Mouse (Mus musculus) heart, embryonic 14.5 days (tissue): ENCODE results near the gene Iqschfp. TPM values are rescaled to one million over a fixed set of nuclear protein-coding genes. Genes with fewer than 3 reads are reported as not detected.

Experiments
- ATAC-seq: fragments of 200-750 bp; cut with Nextera tagmentation; 2 replicates; pipeline ENCODE4 v1.8.0; 2017; ENCODE audit warnings: low read depth, moderate TSS enrichment; ENCODE audit not compliant: insufficient number of reproducible peaks, insufficient read depth, low FRiP score
- H3K27ac ChIP-seq, 2 experiments: fragments of 200-500 bp in 1 of 2; fragments of 300-500 bp in 1 of 2; sonication (generic) in 1 of 2; replicated peaks in 1 of 2; 2 replicates each; pipeline ENCODE4 v1.5.1; 2012 to 2014; ENCODE audit warnings: low read depth in 2 of 2, low read length in 2 of 2, control low read depth in 1 of 2, mild to moderate bottlenecking in 1 of 2, mixed read lengths in 1 of 2; ENCODE audit not compliant: control insufficient read depth in 1 of 2, insufficient read depth in 1 of 2
- H3K27me3 ChIP-seq: fragments of 300-500 bp; sonication (generic); 2 replicates; pipeline ENCODE4 v1.6.1; 2014; ENCODE audit warnings: mild to moderate bottlenecking, low read length, control low read depth; ENCODE audit not compliant: control insufficient read depth, insufficient read depth
- H3K36me3 ChIP-seq: fragments of 300-500 bp; sonication (generic); 2 replicates; pipeline ENCODE4 v1.6.1; 2014; ENCODE audit warnings: mild to moderate bottlenecking, control low read depth, low read length, mixed read lengths; ENCODE audit not compliant: control insufficient read depth, insufficient read depth
- H3K4me1 ChIP-seq, 2 experiments: fragments of 200-500 bp in 1 of 2; fragments of 300-500 bp in 1 of 2; sonication (generic) in 1 of 2; 2 replicates each; pipeline ENCODE4 v1.6.1; 2012 to 2014; ENCODE audit warnings: low read length in 2 of 2, control low read depth in 1 of 2, mixed read lengths in 1 of 2; ENCODE audit not compliant: control insufficient read depth in 2 of 2, insufficient read depth in 2 of 2
- H3K4me2 ChIP-seq: fragments of 300-500 bp; sonication (generic); 2 replicates; pipeline ENCODE4 v1.6.1; 2014; ENCODE audit warnings: mild to moderate bottlenecking, low read length
- H3K4me3 ChIP-seq, 2 experiments: fragments of 200-500 bp in 1 of 2; fragments of 300-500 bp in 1 of 2; sonication (generic) in 1 of 2; 2 replicates each; pipeline ENCODE4 v1.5.1; 2012 to 2014; ENCODE audit warnings: low read length in 2 of 2, mild to moderate bottlenecking in 2 of 2, control low read depth in 1 of 2, low read depth in 1 of 2, moderate library complexity in 1 of 2; ENCODE audit not compliant: control insufficient read depth in 1 of 2, insufficient read depth in 1 of 2
- H3K9ac ChIP-seq: fragments of 300-500 bp; sonication (generic); 2 replicates; pipeline ENCODE4 v1.6.1; 2014; ENCODE audit warnings: mild to moderate bottlenecking, low read length
- H3K9me3 ChIP-seq: fragments of 300-500 bp; sonication (generic); 2 replicates; pipeline ENCODE4 v1.6.1; 2016; ENCODE audit warnings: low read length, control low read depth; ENCODE audit not compliant: control insufficient read depth
- WGBS: fragments of 180-500 bp; shearing (Covaris S2); extraction: QIAGEN DNeasy Blood & Tissue Kit; methylation state at CpG from one replicate; pipeline ENCODE4 v1.1.7; 2014; 5-methylcytosine and 5-hydroxymethylcytosine counted together
- polyA plus RNA-seq: library from polyadenylated mRNA; unstranded; fragments of >200 nt; fragmentation: Nextera tagmentation; extraction: Ambion mirVana; gene quantifications from 2 replicates; pipeline ENCODE4 v1.2.1, GENCODE M21; 2014

Gene Iqschfp
- polyA plus RNA-seq, result not detected in 2 replicates

GRCm38 (mm10) chr3:67892026-67892705 is at the start of gene Iqschfp, which contains the start of gene Iqcj:
Iqschfp (plus strand) TSS chr3:67892232.
Iqcj (plus strand) TSS chr3:67892220.
- no peak within 1 kb of the TSS for H3K27ac ChIP-seq
- H3K27me3 ChIP-seq, result no peaks in the 10 kb centered on the region
- no peak for ATAC-seq
- H3K9ac ChIP-seq, result no peak within 1 kb of the TSS
- no peak within 1 kb of the TSS for H3K4me2 ChIP-seq
- no peak within 1 kb of the TSS for H3K4me3 ChIP-seq
- H3K4me1 ChIP-seq, result no peaks in the 10 kb centered on the region
- no peaks in the 10 kb centered on the region for H3K36me3 ChIP-seq
- H3K9me3 ChIP-seq, result no peaks in the 10 kb centered on the region
- 70% methylated on average over 15 of the region's 15 CpGs for WGBS

GRCm38 (mm10) chr3:67852397-67852796 is 39.6 kb upstream of the Iqschfp start:
- Histone ChIP-seq H3K4me3 (no peak overlapping the region), H3K27ac (no peak overlapping the region), H3K9me3 (no peaks in the 10 kb centered on the region), H3K4me1 (no peaks in the 10 kb centered on the region), H3K36me3 (no peaks in the 10 kb centered on the region), H3K27me3 (no peaks in the 10 kb centered on the region), H3K9ac (no peak overlapping the region), H3K4me2 (no peak overlapping the region)
- no peak for ATAC-seq
- 81% methylated on average over 5 of the region's 5 CpGs for WGBS

GRCm38 (mm10) chr3:67861524-67861923 is 30.5 kb upstream of the Iqschfp start:
- no peak for ATAC-seq

DNA sequence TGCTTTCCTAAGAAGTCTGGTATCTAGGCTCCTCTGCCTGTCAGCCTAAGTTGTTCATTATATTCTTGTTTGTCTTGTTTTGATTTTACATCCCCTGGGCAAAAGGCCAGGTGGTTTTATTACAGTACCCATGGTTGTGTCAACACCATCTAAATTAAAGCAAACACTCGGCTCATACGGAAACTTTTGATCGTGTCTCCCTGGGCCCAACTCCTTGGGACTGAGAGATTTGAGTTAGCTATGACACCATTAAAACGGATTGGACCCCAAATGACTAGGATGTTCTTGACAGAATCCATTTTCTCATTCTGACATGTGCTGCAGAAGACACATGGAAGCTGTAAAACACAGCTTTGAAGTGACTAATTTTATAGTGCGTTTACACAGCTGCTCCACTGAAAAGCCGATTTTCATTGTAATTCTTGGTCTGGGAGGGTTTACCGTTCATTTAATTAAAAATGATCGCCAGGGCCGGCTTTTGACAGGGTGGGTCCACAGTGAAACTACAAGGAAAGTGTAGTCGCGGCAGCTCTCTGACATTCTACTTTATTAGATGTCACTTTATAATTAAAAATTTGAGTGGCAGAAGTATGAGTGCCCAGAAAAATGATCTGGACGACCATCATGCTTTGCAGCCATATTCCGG is 24.5 kb upstream of the Iqschfp start:
- H3K27ac ChIP-seq, result no peak overlapping the region
- no peak overlapping the region for H3K4me2 ChIP-seq
- no peaks in the 10 kb centered on the region for H3K36me3 ChIP-seq
- no peak for ATAC-seq
- 76% methylated on average over 13 of the region's 13 CpGs for WGBS
- H3K4me3 ChIP-seq, result no peak overlapping the region
- no peaks in the 10 kb centered on the region for H3K27me3 ChIP-seq
- no peaks in the 10 kb centered on the region for H3K9me3 ChIP-seq
- no peaks in the 10 kb centered on the region for H3K4me1 ChIP-seq
- H3K9ac ChIP-seq, result no peak overlapping the region

More at GRCm38 (mm10) chr3:67861524-67861923, 30.5 kb upstream of the Iqschfp start:
- no peaks in the 10 kb centered on the region for H3K27me3 ChIP-seq
- H3K9ac ChIP-seq, result no peak overlapping the region
- no peaks in the 10 kb centered on the region for H3K36me3 ChIP-seq
- H3K27ac ChIP-seq, result no peak overlapping the region
- 77% methylated on average over 3 of the region's 3 CpGs for WGBS
- H3K4me1 ChIP-seq, result no peaks in the 10 kb centered on the region
- no peak overlapping the region for H3K4me3 ChIP-seq
- no peak overlapping the region for H3K4me2 ChIP-seq
- H3K9me3 ChIP-seq, result no peaks in the 10 kb centered on the region

DNA sequence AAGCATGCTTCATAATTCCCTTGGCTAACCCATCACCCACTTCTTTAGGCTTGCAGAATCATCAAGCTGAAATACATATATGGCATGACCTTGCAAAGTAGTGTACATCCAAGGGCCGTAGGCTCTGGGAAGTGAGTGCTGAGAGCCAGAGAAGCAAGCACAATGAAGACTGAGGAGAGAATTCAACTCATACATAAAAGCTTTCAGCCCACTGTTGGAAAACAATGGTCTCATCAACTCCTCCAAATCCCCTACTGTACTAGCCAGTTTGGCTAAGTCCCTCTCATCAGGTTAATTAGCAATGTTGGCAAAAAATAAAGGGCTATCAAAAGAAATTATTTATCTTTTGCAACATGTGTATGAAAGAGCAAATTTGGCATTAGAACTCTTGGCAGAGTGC is 22.6 kb upstream of the Iqschfp start:
- Histone ChIP-seq H3K4me2 (no peak overlapping the region), H3K4me1 (no peaks in the 10 kb centered on the region), H3K27ac (no peak overlapping the region), H3K27me3 (no peaks in the 10 kb centered on the region), H3K4me3 (no peak overlapping the region), H3K9ac (no peak overlapping the region), H3K36me3 (no peaks in the 10 kb centered on the region), H3K9me3 (no peaks in the 10 kb centered on the region)
- 65% methylated on average over 1 of the region's 1 CpGs for WGBS
- no peak for ATAC-seq

GRCm38 (mm10) chr3:67877253-67877652 is 14.8 kb upstream of the Iqschfp start:
- 63% methylated on average over 4 of the region's 4 CpGs for WGBS
- Histone ChIP-seq H3K9ac (no peak overlapping the region), H3K27ac (no peak overlapping the region), H3K9me3 (no peaks in the 10 kb centered on the region), H3K36me3 (no peaks in the 10 kb centered on the region), H3K4me2 (no peak overlapping the region), H3K4me1 (no peaks in the 10 kb centered on the region), H3K4me3 (no peak overlapping the region), H3K27me3 (no peaks in the 10 kb centered on the region)
- ATAC-seq, result no peak

- WGBS, result 65% methylated on average over 3 of the region's 3 CpGs
- Histone ChIP-seq H3K27ac (no peak overlapping the region), H3K4me3 (no peak overlapping the region), H3K4me2 (no peak overlapping the region), H3K4me1 (no peaks in the 10 kb centered on the region), H3K36me3 (no peaks in the 10 kb centered on the region), H3K27me3 (no peaks in the 10 kb centered on the region), H3K9me3 (no peaks in the 10 kb centered on the region), H3K9ac (no peak overlapping the region)
- ATAC-seq, result no peak
These were observed 7.7 kb upstream of the Iqschfp start for GRCm38 (mm10) chr3:67884335-67884734.
